Mouse (Mus musculus) kidney, postnatal 0 days (tissue): ENCODE measurements at regions not wholly inside any gene's neighbourhood (a gene's known extent, or its start where the extent isn't known, plus 50 kb on each side); places are given as distances from the start of the nearest gene placed in this dataset.

Source experiments
- ATAC-seq: fragments of 200-750 bp; cut with Nextera tagmentation; replicated peaks from 2 replicates; pipeline ENCODE4 v1.8.0; 2017; ENCODE audit warnings: low read depth, moderate number of reproducible peaks, moderate TSS enrichment, moderate library complexity; ENCODE audit not compliant: low FRiP score
- DNase-seq: peaks from one replicate; pipeline ENCODE4 v3.0.0-alpha.2; 2016; ENCODE audit warnings: low spot score
- H3K27ac ChIP-seq: fragments of 300-500 bp; sonication (generic); 2 replicates; pipeline ENCODE4 v1.5.1; 2014; ENCODE audit warnings: mild to moderate bottlenecking
- H3K27me3 ChIP-seq: fragments of 300-500 bp; sonication (generic); 2 replicates; pipeline ENCODE4 v1.6.1; 2014; ENCODE audit warnings: low read length, mixed read lengths; ENCODE audit not compliant: insufficient read depth
- H3K36me3 ChIP-seq: fragments of 300-500 bp; sonication (generic); 2 replicates; pipeline ENCODE4 v1.6.1; 2014; ENCODE audit warnings: low read length, mixed read lengths; ENCODE audit not compliant: insufficient read depth
- H3K4me1 ChIP-seq: fragments of 300-500 bp; sonication (generic); replicated peaks from 2 replicates; pipeline ENCODE4 v1.6.1; 2014; ENCODE audit warnings: antibody characterized with exemption, low read length, mixed read lengths; ENCODE audit not compliant: insufficient read depth
- H3K4me2 ChIP-seq: fragments of 300-500 bp; sonication (generic); 2 replicates; pipeline ENCODE4 v1.6.1; 2014; ENCODE audit warnings: mild to moderate bottlenecking, low read length, moderate library complexity, mixed read lengths
- H3K4me3 ChIP-seq: fragments of 300-500 bp; sonication (generic); replicated peaks from 2 replicates; pipeline ENCODE4 v1.5.1; 2014; ENCODE audit warnings: low read depth, low read length
- H3K9ac ChIP-seq: fragments of 300-500 bp; sonication (generic); 2 replicates; pipeline ENCODE4 v1.6.1; 2014; ENCODE audit warnings: low read depth, low read length
- H3K9me3 ChIP-seq: fragments of 300-500 bp; sonication (generic); replicated peaks from 2 replicates; pipeline ENCODE4 v1.6.1; 2016; ENCODE audit warnings: low read length, inconsistent platforms, mixed read lengths
- CTCF ChIP-seq: IDR thresholded peaks from 2 replicates; pipeline ENCODE4 v1.5.1; 2016; ENCODE audit warnings: antibody characterized with exemption, low read depth, mild to moderate bottlenecking, moderate library complexity
- WGBS: fragments of 180-500 bp; shearing (Covaris S2); extraction: QIAGEN DNeasy Blood & Tissue Kit; methylation state at CpG from one replicate; pipeline ENCODE4 v1.1.7; 2014; 5-methylcytosine and 5-hydroxymethylcytosine counted together

- Histone ChIP-seq H3K4me1 (peaks cover 19% of the 10 kb centered on the region), H3K9me3 (no peaks in the 10 kb centered on the region), H3K36me3 (no peaks in the 10 kb centered on the region), H3K27ac (no peak overlapping the region), H3K27me3 (no peaks in the 10 kb centered on the region), H3K9ac (no peak overlapping the region), H3K4me2 (no peak overlapping the region), H3K4me3 (no peak overlapping the region)
- DNase-seq (no peak), ATAC-seq (no peak)
- TF ChIP-seq CTCF: no peak
- 71% methylated on average over 4 of the region's 4 CpGs for WGBS
These were observed 88.9 kb upstream of the Itprid2 start for GRCm38 (mm10) chr2:79546206-79546605.

- no peak for DNase-seq
- no peaks in the 10 kb centered on the region for H3K9me3 ChIP-seq
- no peaks in the 10 kb centered on the region for H3K36me3 ChIP-seq
- ATAC-seq: no peak
- WGBS: 67% methylated on average over 3 of the region's 3 CpGs
- no peak overlapping the region for H3K9ac ChIP-seq
- H3K27me3 ChIP-seq: no peaks in the 10 kb centered on the region
- H3K4me1 ChIP-seq: peaks cover 19% of the 10 kb centered on the region
- no peak overlapping the region for H3K4me2 ChIP-seq
- no peak overlapping the region for H3K27ac ChIP-seq
- H3K4me3 ChIP-seq: no peak overlapping the region
- TF ChIP-seq CTCF: no peak
These were observed 87.9 kb upstream of the Itprid2 start for GRCm38 (mm10) chr2:79547284-79547683.

- WGBS: 58% methylated on average over 8 of the region's 8 CpGs
- ATAC-seq (no peak), DNase-seq (no peak)
- no peak for TF ChIP-seq CTCF
- no peak overlapping the region for H3K4me2 ChIP-seq
- no peaks in the 10 kb centered on the region for H3K36me3 ChIP-seq
- H3K4me3 ChIP-seq: no peak overlapping the region
- no peaks in the 10 kb centered on the region for H3K27me3 ChIP-seq
- no peak overlapping the region for H3K27ac ChIP-seq
- no peak overlapping the region for H3K9ac ChIP-seq
- peaks cover 14% of the 10 kb centered on the region for H3K4me1 ChIP-seq
- no peaks in the 10 kb centered on the region for H3K9me3 ChIP-seq
These were observed 87.0 kb upstream of the Itprid2 start for GRCm38 (mm10) chr2:79548039-79548600.

GRCm38 (mm10) chr2:79549781-79550180 is 85.4 kb upstream of the Itprid2 start:
- Histone ChIP-seq H3K4me3 (no peak overlapping the region), H3K27ac (no peak overlapping the region), H3K9ac (no peak overlapping the region), H3K27me3 (no peaks in the 10 kb centered on the region), H3K9me3 (no peaks in the 10 kb centered on the region), H3K4me1 (peaks cover 5% of the 10 kb centered on the region; the same call in 1 of the 2 replicates), H3K4me2 (no peak overlapping the region), H3K36me3 (no peaks in the 10 kb centered on the region)
- 80% methylated on average over 3 of the region's 3 CpGs for whole genome bisulfite sequencing
- TF ChIP-seq CTCF: no peak
- ATAC-seq (no peak), DNase-seq (no peak)

GRCm38 (mm10) chr2:79550432-79550831 is 84.7 kb upstream of the Itprid2 start:
- Histone ChIP-seq H3K36me3 (no peaks in the 10 kb centered on the region), H3K27ac (no peak overlapping the region), H3K27me3 (no peaks in the 10 kb centered on the region), H3K4me1 (no peaks in the 10 kb centered on the region), H3K9ac (no peak overlapping the region), H3K4me2 (no peak overlapping the region), H3K4me3 (no peak overlapping the region), H3K9me3 (no peaks in the 10 kb centered on the region)
- WGBS: 73% methylated on average over 3 of the region's 3 CpGs
- TF ChIP-seq CTCF: no peak
- DNase-seq (no peak), ATAC-seq (no peak)

- no peaks in the 10 kb centered on the region for H3K36me3 ChIP-seq
- DNase-seq: no peak
- no peaks in the 10 kb centered on the region for H3K27me3 ChIP-seq
- no peak overlapping the region for H3K4me2 ChIP-seq
- 69% methylated on average over 5 of the region's 5 CpGs for WGBS
- H3K9me3 ChIP-seq: no peaks in the 10 kb centered on the region
- H3K9ac ChIP-seq: no peak overlapping the region
- H3K27ac ChIP-seq: no peak overlapping the region
- no peak overlapping the region for H3K4me3 ChIP-seq
- no peak for TF ChIP-seq CTCF
- ATAC-seq: no peak
- no peaks in the 10 kb centered on the region for H3K4me1 ChIP-seq
These were observed 82.7 kb upstream of the Itprid2 start for GRCm38 (mm10) chr2:79552481-79552880.

- Histone ChIP-seq H3K27me3 (no peaks in the 10 kb centered on the region), H3K36me3 (no peaks in the 10 kb centered on the region), H3K4me2 (no peak overlapping the region), H3K4me3 (no peak overlapping the region), H3K9ac (no peak overlapping the region), H3K9me3 (no peaks in the 10 kb centered on the region), H3K4me1 (no peaks in the 10 kb centered on the region), H3K27ac (no peak overlapping the region)
- ATAC-seq (no peak), DNase-seq (no peak)
- WGBS: 71% methylated on average over 2 of the region's 2 CpGs
- TF ChIP-seq CTCF: no peak
These were observed 79.8 kb upstream of the Itprid2 start for GRCm38 (mm10) chr2:79555395-79555794.
